Mouse (Mus musculus) forebrain, embryonic 11.5 days (tissue): ENCODE results near the gene Hdac7. TPM values are rescaled to one million over a fixed set of nuclear protein-coding genes. Genes with fewer than 3 reads are reported as not detected.
A peak's percentile ranks its signal among the peaks of the same experiment; 100 is the strongest.

ENCODE experiments used
- ATAC-seq: fragments of 200-750 bp; cut with Nextera tagmentation; replicated peaks from 2 replicates; pipeline ENCODE4 v1.8.0; 2017; ENCODE audit warnings: moderate TSS enrichment; ENCODE audit not compliant: low FRiP score
- DNase-seq: peaks from one replicate; pipeline ENCODE4 v3.0.0-alpha.2; 2017; ENCODE audit warnings: low spot score
- H3K27ac ChIP-seq: fragments of 300-500 bp; sonication (generic); 2 replicates; pipeline ENCODE4 v1.5.1; 2014; ENCODE audit warnings: low read depth, low read length
- H3K27me3 ChIP-seq: fragments of 300-500 bp; sonication (generic); 2 replicates; pipeline ENCODE4 v1.6.1; 2014; ENCODE audit warnings: mild to moderate bottlenecking, low read length, mixed read lengths; ENCODE audit not compliant: control insufficient read depth, insufficient read depth
- H3K36me3 ChIP-seq: fragments of 300-500 bp; sonication (generic); 2 replicates; pipeline ENCODE4 v1.6.1; 2014; ENCODE audit warnings: mild to moderate bottlenecking, low read length, moderate library complexity, mixed read lengths; ENCODE audit not compliant: control insufficient read depth, insufficient read depth
- H3K4me1 ChIP-seq: fragments of 300-500 bp; sonication (generic); replicated peaks from 2 replicates; pipeline ENCODE4 v1.6.1; 2014; ENCODE audit warnings: low read length, mixed read lengths; ENCODE audit not compliant: control insufficient read depth, insufficient read depth
- H3K4me2 ChIP-seq: fragments of 300-500 bp; sonication (generic); 2 replicates; pipeline ENCODE4 v1.6.1; 2014; ENCODE audit warnings: low read depth, mild to moderate bottlenecking, low read length, moderate library complexity, mixed read lengths; ENCODE audit not compliant: severe bottlenecking
- H3K4me3 ChIP-seq: fragments of 300-500 bp; sonication (generic); 2 replicates; pipeline ENCODE4 v1.5.1; 2014; ENCODE audit warnings: low read depth, low read length
- H3K9ac ChIP-seq: fragments of 300-500 bp; sonication (generic); 2 replicates; pipeline ENCODE4 v1.6.1; 2014; ENCODE audit warnings: low read length
- H3K9me3 ChIP-seq: fragments of 300-500 bp; sonication (generic); 2 replicates; pipeline ENCODE4 v1.6.1; 2016; ENCODE audit warnings: low read length, mixed read lengths; ENCODE audit not compliant: control insufficient read depth
- WGBS: fragments of 180-500 bp; shearing (Covaris S2); extraction: QIAGEN DNeasy Blood & Tissue Kit; methylation state at CpG from one replicate; pipeline ENCODE4 v1.1.7; 2014; 5-methylcytosine and 5-hydroxymethylcytosine counted together
- polyA plus RNA-seq: library from polyadenylated mRNA; unstranded; fragments of >200 nt; fragmentation: Nextera tagmentation; extraction: Ambion mirVana; gene quantifications from 2 replicates; pipeline ENCODE4 v1.2.1, GENCODE M21; 2014

Gene Hdac7
- polyA plus RNA-seq, 1 experiment from 2014 or later, result 23.9 TPM

- DNase-seq, result no peak
- H3K36me3 ChIP-seq, result no peaks in the 10 kb centered on the region
- H3K9ac ChIP-seq, result no peak overlapping the region
- 0 out of 2 replicates have a peak, but pooled peaks cover 2% of the 10 kb centered on the region for H3K27me3 ChIP-seq
- no peaks in the 10 kb centered on the region for H3K4me1 ChIP-seq
- no peak for ATAC-seq
- H3K4me2 ChIP-seq, result no peak overlapping the region
- 77% methylated on average over 5 of the region's 5 CpGs for WGBS
- no peak overlapping the region for H3K27ac ChIP-seq
- H3K9me3 ChIP-seq, result no peaks in the 10 kb centered on the region
- H3K4me3 ChIP-seq, result no peak overlapping the region
Observed at GRCm38 (mm10) chr15:97773961-97774370, 70.3 kb downstream of the Hdac7 start.

- DNase-seq (peak; percentile 56), ATAC-seq (no peak)
- peaks cover 6% of the 10 kb centered on the region; the same call in 1 of the 2 replicates for H3K27me3 ChIP-seq
- H3K27ac ChIP-seq, result no peak overlapping the region
- H3K4me1 ChIP-seq, result no peaks in the 10 kb centered on the region; the same call in 1 of the 2 replicates
- 35% methylated on average over 5 of the region's 5 CpGs for WGBS
- H3K4me2 ChIP-seq, result no peak overlapping the region
- H3K4me3 ChIP-seq, result no peak overlapping the region
- H3K9me3 ChIP-seq, result no peaks in the 10 kb centered on the region
- H3K9ac ChIP-seq, result no peak overlapping the region
- no peaks in the 10 kb centered on the region for H3K36me3 ChIP-seq
Observed at GRCm38 (mm10) chr15:97773108-97773507, 71.2 kb downstream of the Hdac7 start.

DNA sequence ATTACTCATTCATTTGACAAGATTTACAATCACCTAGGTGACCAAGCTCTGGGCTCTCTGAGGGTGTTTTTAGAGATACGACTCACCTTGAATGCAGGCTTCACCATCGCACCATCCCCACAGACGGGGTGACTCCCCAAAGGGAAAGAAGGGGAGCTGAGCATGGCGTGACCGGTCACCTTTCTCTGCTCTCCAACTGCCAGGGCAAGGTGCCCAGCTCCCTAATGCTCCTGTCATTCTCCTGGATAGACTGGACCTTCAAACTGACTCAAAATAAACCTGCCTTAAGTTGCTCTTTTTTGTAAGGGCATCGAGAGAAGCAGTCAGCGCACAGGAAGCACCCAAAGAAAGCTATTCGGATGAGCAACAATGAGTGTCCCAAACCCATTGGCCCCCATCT, 74.0 kb downstream of the Hdac7 start:
- no peaks in the 10 kb centered on the region for H3K9me3 ChIP-seq
- peaks cover 21% of the 10 kb centered on the region for H3K27me3 ChIP-seq
- DNase-seq (no peak), ATAC-seq (no peak)
- no peak overlapping the region for H3K4me3 ChIP-seq
- H3K36me3 ChIP-seq, result no peaks in the 10 kb centered on the region
- H3K9ac ChIP-seq, result no peak overlapping the region
- 70% methylated on average over 8 of the region's 8 CpGs for WGBS
- H3K4me2 ChIP-seq, result no peak overlapping the region
- peaks cover 19% of the 10 kb centered on the region for H3K4me1 ChIP-seq
- no peak overlapping the region for H3K27ac ChIP-seq

DNA sequence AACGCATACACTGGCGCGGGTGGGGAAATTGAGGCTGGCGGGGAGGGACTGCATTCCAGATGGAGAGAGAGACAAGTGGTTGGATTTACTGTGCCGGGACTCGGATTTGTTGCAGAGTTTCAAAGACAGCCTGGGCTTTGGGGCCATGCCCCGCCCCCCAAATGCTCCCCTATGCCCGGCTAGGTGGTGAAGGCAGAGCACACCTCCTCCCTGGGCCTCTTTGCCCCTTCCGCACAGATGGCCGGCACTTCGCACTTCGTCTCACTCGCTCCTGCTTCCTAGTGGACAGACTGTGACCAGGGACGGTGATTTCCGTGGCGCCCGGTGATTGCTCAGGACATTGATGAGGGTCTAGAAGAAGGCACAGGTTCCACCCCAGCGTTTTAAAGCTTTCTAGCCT, 76.1 kb downstream of the Hdac7 start:
- H3K4me1 ChIP-seq, result peaks cover 19% of the 10 kb centered on the region
- H3K27me3 ChIP-seq, result peaks cover 21% of the 10 kb centered on the region
- no peaks in the 10 kb centered on the region for H3K9me3 ChIP-seq
- no peaks in the 10 kb centered on the region for H3K36me3 ChIP-seq
- 0% methylated on average over 18 of the region's 18 CpGs for WGBS
- peak; percentile 72 for DNase-seq
- H3K4me2 ChIP-seq, result peak overlapping the region; percentile 93
- H3K27ac ChIP-seq, result no peak overlapping the region
- ATAC-seq, result peak; percentile 9; the same call in 1 of the 2 replicates
- H3K4me3 ChIP-seq, result peak overlapping the region; percentile 39
- peak overlapping the region; percentile 60 for H3K9ac ChIP-seq

DNA sequence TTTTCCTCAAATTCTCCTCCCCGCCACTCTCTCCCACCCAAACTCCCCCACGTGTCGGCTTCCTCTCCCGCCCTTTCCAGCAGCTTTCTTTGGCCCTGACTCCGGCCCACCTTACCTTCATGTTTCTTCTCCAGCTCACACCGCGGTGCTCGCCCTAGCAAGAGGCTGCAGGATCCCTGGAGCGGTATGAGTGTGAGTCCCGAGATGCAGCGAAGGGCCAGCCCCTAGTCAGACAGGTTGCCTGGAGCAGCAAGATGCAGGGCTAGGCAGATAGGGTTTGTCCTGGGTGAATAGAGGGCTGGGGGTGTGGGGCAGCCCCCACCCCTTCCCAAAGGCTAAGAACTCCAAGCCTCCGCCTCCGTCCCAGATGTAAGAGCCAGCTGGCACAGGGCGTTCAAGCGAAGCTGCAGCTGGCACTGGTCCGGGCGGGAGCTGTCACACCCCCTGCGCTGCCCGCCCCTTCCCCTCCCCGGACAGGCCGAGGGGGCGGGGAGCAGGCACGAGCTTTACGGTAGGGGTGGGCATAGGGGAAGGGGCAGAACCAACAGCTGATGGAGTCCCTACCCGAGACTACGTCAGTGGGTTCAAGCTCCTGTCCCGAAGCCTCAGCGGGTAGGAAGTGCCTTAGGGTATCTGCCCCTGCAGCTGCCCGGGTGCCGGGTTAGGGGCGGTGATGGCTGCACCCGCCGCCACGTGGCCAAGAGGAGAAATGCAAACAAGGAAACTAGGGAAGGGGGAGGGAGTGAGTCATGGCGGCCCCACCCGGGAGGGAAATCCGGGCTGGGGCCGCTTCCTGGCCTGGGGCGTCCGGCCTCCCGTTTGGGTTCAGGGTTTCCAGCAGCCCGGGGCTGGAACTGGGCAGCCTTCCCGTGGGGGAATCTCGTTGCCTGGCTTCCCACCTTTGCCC, 76.8 kb downstream of the Hdac7 start, which contains the start of gene Rapgef3:
Gene Rapgef3 (minus strand): TSS at position 693 of the 907 bp plus-strand sequence.
- H3K27me3 ChIP-seq, result peaks cover 21% of the 10 kb centered on the region
- under 1% methylated on average over 43 of the region's 44 CpGs for WGBS
- peak; percentile 85 for ATAC-seq
- peak within 1 kb of the TSS; percentile 39 for H3K4me3 ChIP-seq
- peaks cover 19% of the 10 kb centered on the region for H3K4me1 ChIP-seq
- no peak within 1 kb of the TSS for H3K27ac ChIP-seq
- peak within 1 kb of the TSS; percentile 60 for H3K9ac ChIP-seq
- H3K9me3 ChIP-seq, result no peaks in the 10 kb centered on the region
- peak within 1 kb of the TSS; percentile 93 for H3K4me2 ChIP-seq
- H3K36me3 ChIP-seq, result no peaks in the 10 kb centered on the region
- DNase-seq, result peak; percentile 87

DNA sequence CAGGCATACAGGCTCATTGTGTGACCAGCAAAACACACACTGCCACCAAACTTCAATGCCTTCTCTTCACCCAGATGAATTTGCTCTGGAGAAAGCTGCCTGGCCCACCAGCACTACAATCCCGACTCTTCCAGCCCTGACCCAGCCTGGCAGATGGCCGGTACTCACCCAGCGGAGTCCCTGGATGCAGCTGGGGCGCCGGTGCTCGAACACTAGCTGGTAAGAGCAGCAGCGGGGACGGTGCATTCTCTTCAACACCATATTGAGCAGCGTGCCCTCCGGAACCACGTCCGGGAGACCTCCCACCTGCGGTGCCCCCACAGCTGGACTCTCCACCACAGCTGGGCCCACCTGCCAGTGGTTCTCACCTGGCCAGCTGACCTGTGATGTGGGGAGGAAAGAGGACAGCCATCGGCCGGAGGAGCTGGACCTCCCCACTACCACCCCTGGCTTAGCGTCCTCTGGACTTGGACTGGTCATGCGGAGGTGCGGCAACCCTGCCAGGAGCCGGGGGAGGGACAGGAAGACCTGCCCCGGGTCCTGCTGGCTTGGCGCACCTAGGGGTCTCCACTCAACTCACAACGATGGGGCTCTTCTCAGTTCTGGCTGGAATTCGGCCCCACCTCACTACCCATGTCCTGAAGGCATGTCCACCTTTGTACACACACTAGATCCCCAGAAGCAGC, 77.6 kb downstream of the Hdac7 start:
- Histone ChIP-seq H3K27ac (no peak overlapping the region), H3K27me3 (peaks cover 21% of the 10 kb centered on the region), H3K36me3 (no peaks in the 10 kb centered on the region), H3K4me3 (peak overlapping the region; percentile 39), H3K4me1 (peaks cover 19% of the 10 kb centered on the region), H3K9me3 (no peaks in the 10 kb centered on the region), H3K4me2 (peak overlapping the region; percentile 93), H3K9ac (peak overlapping the region; percentile 60)
- WGBS, result 5% methylated on average over 23 of the region's 23 CpGs
- DNase-seq, result peak; percentile 56
- peak; percentile 22; the same call in 1 of the 2 replicates for ATAC-seq

- peak; percentile 57 for DNase-seq
Observed at GRCm38 (mm10) chr15:97766194-97766593, 78.1 kb downstream of the Hdac7 start.

DNA sequence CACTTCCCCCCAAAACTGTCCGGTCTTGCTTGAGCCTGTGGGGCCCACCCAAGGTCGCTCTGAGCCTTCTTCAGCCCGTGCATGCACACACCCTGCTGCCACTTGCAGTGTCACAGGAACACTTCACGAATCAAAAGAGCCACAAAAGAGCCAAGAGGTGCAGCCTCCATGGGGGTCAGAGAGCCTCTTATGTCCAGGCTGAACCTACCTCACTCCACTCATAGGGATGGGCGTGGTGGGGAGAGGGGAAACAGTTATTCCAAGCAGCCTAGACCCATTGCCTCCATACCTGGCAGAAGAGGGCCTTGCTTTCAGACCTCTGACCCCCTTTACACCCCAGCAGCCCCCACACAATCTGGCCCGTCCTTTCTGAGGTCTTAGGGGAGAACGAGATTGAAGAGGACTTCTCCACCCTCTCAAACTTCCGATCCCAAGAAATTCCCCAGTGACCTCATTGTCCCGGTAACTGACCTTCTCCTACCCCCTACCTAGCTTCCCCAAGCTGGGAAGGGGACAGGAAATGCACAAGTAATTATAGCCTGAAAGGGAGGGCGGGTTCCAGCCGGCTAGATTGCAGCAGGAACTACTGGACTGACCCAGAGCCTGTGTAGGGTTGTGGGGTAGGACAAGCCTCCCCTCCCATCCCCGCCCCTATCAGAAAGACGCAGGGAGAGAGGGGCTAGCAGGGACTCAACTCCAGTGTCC, 79.1 kb downstream of the Hdac7 start:
- 31% methylated on average over 13 of the region's 13 CpGs for WGBS
- no peak overlapping the region for H3K27ac ChIP-seq
- ATAC-seq, result no peak
- no peaks in the 10 kb centered on the region for H3K9me3 ChIP-seq
- peaks cover 19% of the 10 kb centered on the region for H3K4me1 ChIP-seq
- H3K4me3 ChIP-seq, result no peak overlapping the region
- H3K9ac ChIP-seq, result no peak overlapping the region
- no peak for DNase-seq
- H3K36me3 ChIP-seq, result no peaks in the 10 kb centered on the region
- peaks cover 21% of the 10 kb centered on the region for H3K27me3 ChIP-seq
- 0 out of 2 replicates have a peak overlapping the region, but pooled peaks have one; percentile 5 for H3K4me2 ChIP-seq

More at GRCm38 (mm10) chr15:97766194-97766593, 78.1 kb downstream of the Hdac7 start:
- Histone ChIP-seq H3K9ac (no peak overlapping the region; the same call in 1 of the 2 replicates), H3K36me3 (no peaks in the 10 kb centered on the region), H3K4me3 (peak overlapping the region; percentile 39; the same call in 1 of the 2 replicates), H3K27me3 (peaks cover 21% of the 10 kb centered on the region), H3K4me2 (peak overlapping the region; percentile 93; the same call in 1 of the 2 replicates), H3K27ac (no peak overlapping the region), H3K4me1 (peaks cover 19% of the 10 kb centered on the region), H3K9me3 (no peaks in the 10 kb centered on the region)
- no peak for ATAC-seq
- 10% methylated on average over 8 of the region's 8 CpGs for WGBS
